Mouse (Mus musculus) hindbrain, embryonic 12.5 days (tissue): ENCODE measurements around the gene Dab1. TPM values are rescaled to one million over a fixed set of nuclear protein-coding genes. Genes with fewer than 3 reads are reported as not detected.

Experiments
- ATAC-seq: fragments of 200-750 bp; cut with Nextera tagmentation; 2 replicates; pipeline ENCODE4 v1.8.0; 2017; ENCODE audit warnings: moderate TSS enrichment; ENCODE audit not compliant: low FRiP score
- H3K27ac ChIP-seq: fragments of 300-500 bp; sonication (generic); 2 replicates; pipeline ENCODE4 v1.5.1; 2016; ENCODE audit warnings: mild to moderate bottlenecking
- H3K27me3 ChIP-seq: fragments of 300-500 bp; sonication (generic); 2 replicates; pipeline ENCODE4 v1.6.1; 2016; ENCODE audit warnings: mild to moderate bottlenecking
- H3K36me3 ChIP-seq: fragments of 300-500 bp; sonication (generic); 2 replicates; pipeline ENCODE4 v1.6.1; 2016; ENCODE audit warnings: mild to moderate bottlenecking
- H3K4me1 ChIP-seq: fragments of 300-500 bp; sonication (generic); 2 replicates; pipeline ENCODE4 v1.6.1; 2016
- H3K4me2 ChIP-seq: fragments of 300-500 bp; sonication (generic); replicated peaks from 2 replicates; pipeline ENCODE4 v1.6.1; 2016; ENCODE audit warnings: mild to moderate bottlenecking
- H3K4me3 ChIP-seq: fragments of 300-500 bp; sonication (generic); 2 replicates; pipeline ENCODE4 v1.5.1; 2016; ENCODE audit warnings: mild to moderate bottlenecking
- H3K9ac ChIP-seq: fragments of 300-500 bp; sonication (generic); 2 replicates; pipeline ENCODE4 v1.6.1; 2016; ENCODE audit warnings: mild to moderate bottlenecking, moderate library complexity
- H3K9me3 ChIP-seq: fragments of 300-500 bp; sonication (generic); replicated peaks from 2 replicates; pipeline ENCODE4 v1.6.1; 2016; ENCODE audit warnings: mild to moderate bottlenecking
- WGBS: fragments of 180-500 bp; shearing (Covaris S2); methylation state at CpG from one replicate; pipeline ENCODE4 v1.1.7; 2016; 5-methylcytosine and 5-hydroxymethylcytosine counted together
- polyA plus RNA-seq: library from polyadenylated mRNA; unstranded; fragments of >200 nt; fragmentation: Nextera tagmentation; extraction: Ambion mirVana; gene quantifications from 2 replicates; pipeline ENCODE4 v1.2.1, GENCODE M21; 2016

Gene Dab1
- polyA plus RNA-seq, 1 experiment from 2014 or later = 77.0 TPM

- Histone ChIP-seq H3K27ac (no peak overlapping the region), H3K9ac (no peak overlapping the region), H3K9me3 (no peaks in the 10 kb centered on the region), H3K4me1 (peaks cover 17% of the 10 kb centered on the region), H3K36me3 (no peaks in the 10 kb centered on the region), H3K4me3 (no peak overlapping the region), H3K27me3 (0 out of 2 replicates have a peak, but pooled peaks cover 3% of the 10 kb centered on the region), H3K4me2 (no peak overlapping the region)
- ATAC-seq = no peak
- 76% methylated on average over 2 of the region's 2 CpGs for WGBS
Observed at GRCm38 (mm10) chr4:103704477-103704876, 85.3 kb downstream of the Dab1 start.

- no peak for ATAC-seq
- Histone ChIP-seq H3K27me3 (0 out of 2 replicates have a peak, but pooled peaks cover 3% of the 10 kb centered on the region), H3K4me2 (no peak overlapping the region), H3K36me3 (no peaks in the 10 kb centered on the region), H3K27ac (no peak overlapping the region), H3K9me3 (no peaks in the 10 kb centered on the region), H3K4me3 (no peak overlapping the region), H3K4me1 (0 out of 2 replicates have a peak, but pooled peaks cover 4% of the 10 kb centered on the region), H3K9ac (no peak overlapping the region)
- 73% methylated on average over 4 of the region's 4 CpGs for WGBS
Observed at GRCm38 (mm10) chr4:103706501-103706900, 87.3 kb downstream of the Dab1 start.

GRCm38 (mm10) chr4:103707140-103707539 lies 88.0 kb downstream of the Dab1 start:
- Histone ChIP-seq H3K27me3 (0 out of 2 replicates have a peak, but pooled peaks cover 3% of the 10 kb centered on the region), H3K4me2 (no peak overlapping the region), H3K9ac (no peak overlapping the region), H3K4me3 (no peak overlapping the region), H3K9me3 (no peaks in the 10 kb centered on the region), H3K36me3 (no peaks in the 10 kb centered on the region), H3K4me1 (0 out of 2 replicates have a peak, but pooled peaks cover 4% of the 10 kb centered on the region), H3K27ac (no peak overlapping the region)
- whole genome bisulfite sequencing = 61% methylated on average over 1 of the region's 1 CpGs
- ATAC-seq = no peak

GRCm38 (mm10) chr4:103711353-103711752 lies 92.2 kb downstream of the Dab1 start:
- Histone ChIP-seq H3K4me2 (no peak overlapping the region), H3K9me3 (no peaks in the 10 kb centered on the region), H3K9ac (no peak overlapping the region), H3K27me3 (no peaks in the 10 kb centered on the region), H3K36me3 (no peaks in the 10 kb centered on the region), H3K4me3 (no peak overlapping the region), H3K4me1 (no peaks in the 10 kb centered on the region; the same call in 1 of the 2 replicates), H3K27ac (no peak overlapping the region)
- 83% methylated on average over 6 of the region's 6 CpGs for WGBS
- ATAC-seq = no peak

GRCm38 (mm10) chr4:103713921-103714320 lies 94.8 kb downstream of the Dab1 start:
- Histone ChIP-seq H3K27ac (no peak overlapping the region), H3K4me2 (no peak overlapping the region), H3K9ac (no peak overlapping the region), H3K9me3 (no peaks in the 10 kb centered on the region), H3K4me3 (no peak overlapping the region), H3K4me1 (no peaks in the 10 kb centered on the region; the same call in 1 of the 2 replicates), H3K27me3 (no peaks in the 10 kb centered on the region), H3K36me3 (no peaks in the 10 kb centered on the region)
- ATAC-seq = no peak
- 82% methylated on average over 4 of the region's 4 CpGs for WGBS

GRCm38 (mm10) chr4:103714991-103715390 lies 95.8 kb downstream of the Dab1 start:
- Histone ChIP-seq H3K4me2 (no peak overlapping the region), H3K4me3 (no peak overlapping the region), H3K9ac (no peak overlapping the region), H3K4me1 (no peaks in the 10 kb centered on the region; the same call in 1 of the 2 replicates), H3K27me3 (no peaks in the 10 kb centered on the region), H3K9me3 (no peaks in the 10 kb centered on the region), H3K36me3 (no peaks in the 10 kb centered on the region), H3K27ac (no peak overlapping the region)
- WGBS = 82% methylated on average over 7 of the region's 7 CpGs
- no peak for ATAC-seq

- Histone ChIP-seq H3K27ac (no peak overlapping the region), H3K4me2 (no peak overlapping the region), H3K9ac (no peak overlapping the region), H3K27me3 (no peaks in the 10 kb centered on the region), H3K9me3 (no peaks in the 10 kb centered on the region), H3K4me1 (no peaks in the 10 kb centered on the region; the same call in 1 of the 2 replicates), H3K36me3 (no peaks in the 10 kb centered on the region), H3K4me3 (no peak overlapping the region)
- no peak for ATAC-seq
- WGBS = 92% methylated on average over 4 of the region's 4 CpGs
Observed at GRCm38 (mm10) chr4:103715568-103715967, 96.4 kb downstream of the Dab1 start.

GRCm38 (mm10) chr4:103722738-103723137 lies 103.6 kb downstream of the Dab1 start:
- no peaks in the 10 kb centered on the region for H3K4me1 ChIP-seq
- H3K9ac ChIP-seq = no peak overlapping the region
- 85% methylated on average over 1 of the region's 1 CpGs for WGBS
- no peak overlapping the region for H3K4me3 ChIP-seq
- H3K27ac ChIP-seq = no peak overlapping the region
- H3K27me3 ChIP-seq = no peaks in the 10 kb centered on the region
- H3K4me2 ChIP-seq = no peak overlapping the region
- no peaks in the 10 kb centered on the region for H3K36me3 ChIP-seq
- no peak for ATAC-seq
- no peaks in the 10 kb centered on the region for H3K9me3 ChIP-seq

- H3K4me2 ChIP-seq = no peak overlapping the region
- H3K9ac ChIP-seq = no peak overlapping the region
- no peaks in the 10 kb centered on the region for H3K4me1 ChIP-seq
- 95% methylated on average over 2 of the region's 2 CpGs for WGBS
- no peaks in the 10 kb centered on the region for H3K9me3 ChIP-seq
- no peak overlapping the region for H3K27ac ChIP-seq
- H3K36me3 ChIP-seq = no peaks in the 10 kb centered on the region
- no peak for ATAC-seq
- no peak overlapping the region for H3K4me3 ChIP-seq
- no peaks in the 10 kb centered on the region for H3K27me3 ChIP-seq
Observed at GRCm38 (mm10) chr4:103726486-103726885, 107.3 kb downstream of the Dab1 start.

GRCm38 (mm10) chr4:103737185-103737584 lies 118.0 kb downstream of the Dab1 start:
- Histone ChIP-seq H3K36me3 (no peaks in the 10 kb centered on the region), H3K4me3 (no peak overlapping the region), H3K4me2 (no peak overlapping the region), H3K27me3 (no peaks in the 10 kb centered on the region), H3K9me3 (no peaks in the 10 kb centered on the region), H3K9ac (no peak overlapping the region), H3K4me1 (no peaks in the 10 kb centered on the region), H3K27ac (no peak overlapping the region)
- ATAC-seq = no peak
- 59% methylated on average over 6 of the region's 6 CpGs for WGBS

- Histone ChIP-seq H3K27ac (no peak overlapping the region), H3K27me3 (no peaks in the 10 kb centered on the region), H3K9me3 (no peaks in the 10 kb centered on the region), H3K4me3 (no peak overlapping the region), H3K4me1 (peaks cover 3% of the 10 kb centered on the region; the same call in 1 of the 2 replicates), H3K9ac (no peak overlapping the region), H3K36me3 (no peaks in the 10 kb centered on the region), H3K4me2 (no peak overlapping the region)
- ATAC-seq = no peak
- 50% methylated on average over 4 of the region's 4 CpGs for WGBS
Observed at GRCm38 (mm10) chr4:103751249-103751855, 132.2 kb downstream of the Dab1 start.

- Histone ChIP-seq H3K9me3 (no peaks in the 10 kb centered on the region), H3K4me1 (peaks cover 3% of the 10 kb centered on the region; the same call in 1 of the 2 replicates), H3K4me2 (no peak overlapping the region), H3K4me3 (no peak overlapping the region), H3K9ac (no peak overlapping the region), H3K27me3 (no peaks in the 10 kb centered on the region), H3K36me3 (no peaks in the 10 kb centered on the region), H3K27ac (no peak overlapping the region)
- 67% methylated on average over 7 of the region's 7 CpGs for WGBS
- no peak for ATAC-seq
Observed at GRCm38 (mm10) chr4:103754561-103754960, 135.4 kb downstream of the Dab1 start.

GRCm38 (mm10) chr4:103757241-103757640 lies 138.1 kb downstream of the Dab1 start:
- Histone ChIP-seq H3K4me1 (no peaks in the 10 kb centered on the region), H3K4me3 (no peak overlapping the region), H3K36me3 (no peaks in the 10 kb centered on the region), H3K9me3 (no peaks in the 10 kb centered on the region), H3K4me2 (no peak overlapping the region), H3K27me3 (no peaks in the 10 kb centered on the region), H3K27ac (no peak overlapping the region), H3K9ac (no peak overlapping the region)
- no peak for ATAC-seq
- 82% methylated on average over 3 of the region's 3 CpGs for WGBS
